Mouse (Mus musculus) limb, embryonic 10.5 days (tissue): Measurements from ENCODE around the gene Slc7a7. TPM values are rescaled to one million over a fixed set of nuclear protein-coding genes. Genes with fewer than 3 reads are reported as not detected.
A peak's percentile ranks its signal among the peaks of the same experiment; 100 is the strongest.

Experiments
- DNase-seq: peaks from one replicate; pipeline ENCODE4 v3.0.0-alpha.2; 2017; ENCODE audit warnings: low spot score
- H3K27ac ChIP-seq: fragments of 300-500 bp; sonication (generic); 2 replicates; pipeline ENCODE4 v1.5.1; 2016; ENCODE audit warnings: mild to moderate bottlenecking
- H3K27me3 ChIP-seq: fragments of 300-500 bp; sonication (generic); 2 replicates; pipeline ENCODE4 v1.6.1; 2016; ENCODE audit warnings: low read depth, mild to moderate bottlenecking; ENCODE audit not compliant: poor library complexity, severe bottlenecking
- H3K36me3 ChIP-seq: fragments of 300-500 bp; sonication (generic); 2 replicates; pipeline ENCODE4 v1.6.1; 2016; ENCODE audit warnings: mild to moderate bottlenecking, moderate library complexity
- H3K4me1 ChIP-seq: fragments of 300-500 bp; sonication (generic); 2 replicates; pipeline ENCODE4 v1.6.1; 2016
- H3K4me3 ChIP-seq: fragments of 300-500 bp; sonication (generic); 2 replicates; pipeline ENCODE4 v1.5.1; 2016; ENCODE audit warnings: mild to moderate bottlenecking, moderate library complexity
- H3K9me3 ChIP-seq: fragments of 300-500 bp; sonication (generic); replicated peaks from 2 replicates; pipeline ENCODE4 v1.6.1; 2016; ENCODE audit warnings: mild to moderate bottlenecking
- WGBS: fragments of 180-500 bp; shearing (Covaris S2); methylation state at CpG from one replicate; pipeline ENCODE4 v1.1.7; 2016; 5-methylcytosine and 5-hydroxymethylcytosine counted together
- polyA plus RNA-seq: library from polyadenylated mRNA; unstranded; fragments of >200 nt; fragmentation: Nextera tagmentation; extraction: Ambion mirVana; gene quantifications from 2 replicates; pipeline ENCODE4 v1.2.1, GENCODE M21; 2016

Gene Slc7a7
- polyA plus RNA-seq, 1 experiment from 2014 or later: 3.1 TPM

DNA sequence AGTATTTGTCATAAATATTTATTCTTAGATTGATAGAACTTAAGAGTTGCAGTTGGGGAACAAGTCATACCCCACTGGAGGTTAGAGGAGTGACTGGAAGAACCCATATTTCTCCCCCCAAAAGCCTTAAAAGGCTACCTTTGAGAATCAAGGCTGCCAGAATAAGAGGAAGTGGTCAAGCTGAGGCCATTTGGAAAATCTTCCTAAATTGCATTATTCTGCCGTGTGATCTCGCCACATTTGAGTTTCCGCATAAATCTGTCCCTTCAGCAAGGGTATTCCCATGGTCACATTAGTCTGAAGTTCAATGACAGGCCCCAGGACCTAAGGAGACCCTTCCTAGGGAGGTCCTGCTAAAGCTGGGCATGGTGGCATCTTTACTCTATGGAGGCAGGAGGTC, 25.0 kb upstream of the Slc7a7 start:
- H3K4me3 ChIP-seq: no peak overlapping the region
- H3K27me3 ChIP-seq: no peaks in the 10 kb centered on the region
- H3K9me3 ChIP-seq: no peaks in the 10 kb centered on the region
- H3K36me3 ChIP-seq: peaks cover 43% of the 10 kb centered on the region
- H3K27ac ChIP-seq: peak overlapping the region; percentile 82
- WGBS: 94% methylated on average over 3 of the region's 3 CpGs
- H3K4me1 ChIP-seq: peaks cover 30% of the 10 kb centered on the region
- no peak for DNase-seq

DNA sequence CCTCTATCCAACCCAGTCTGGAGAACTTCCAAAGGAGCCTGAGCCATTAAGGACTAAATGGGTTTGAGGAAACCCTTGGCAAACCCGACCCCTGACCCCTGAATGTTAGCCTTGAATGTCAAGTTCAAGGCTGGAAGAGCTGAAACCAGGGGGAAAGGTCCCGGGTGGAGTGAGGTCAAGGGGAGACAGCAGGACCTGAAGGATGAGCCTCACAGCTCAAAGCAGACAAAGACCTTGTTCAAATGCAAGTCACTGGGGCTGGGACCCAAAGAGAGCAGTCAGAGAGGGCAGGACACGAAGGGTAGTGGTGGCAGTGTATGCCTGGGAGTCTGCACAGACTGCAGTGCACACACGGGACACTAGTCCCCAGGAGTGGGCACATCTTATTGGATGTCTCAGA, 23.8 kb upstream of the Slc7a7 start:
- no peak for DNase-seq
- Histone ChIP-seq H3K4me1 (peaks cover 30% of the 10 kb centered on the region), H3K27me3 (no peaks in the 10 kb centered on the region), H3K27ac (no peak overlapping the region), H3K9me3 (no peaks in the 10 kb centered on the region), H3K4me3 (no peak overlapping the region), H3K36me3 (peaks cover 55% of the 10 kb centered on the region)
- WGBS: 88% methylated on average over 4 of the region's 4 CpGs

DNA sequence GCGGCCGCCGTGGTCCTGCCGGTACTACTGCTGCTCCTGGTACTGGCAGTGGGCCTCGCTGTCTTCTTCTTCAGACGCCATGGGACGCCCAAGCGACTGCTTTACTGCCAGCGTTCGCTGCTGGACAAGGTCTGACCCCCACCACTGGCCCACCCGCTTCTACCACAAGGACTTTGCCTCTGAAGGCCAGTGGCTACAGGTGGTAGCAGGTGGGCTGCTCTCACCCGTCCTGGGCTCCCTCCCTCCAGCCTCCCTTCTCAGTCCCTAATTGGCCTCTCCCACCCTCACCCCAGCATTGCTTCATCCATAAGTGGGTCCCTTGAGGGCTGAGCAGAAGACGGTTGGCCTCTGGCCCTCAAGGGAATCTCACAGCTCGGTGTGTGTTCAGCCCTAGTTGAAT, 23.0 kb upstream of the Slc7a7 start:
- no peaks in the 10 kb centered on the region for H3K27me3 ChIP-seq
- peaks cover 64% of the 10 kb centered on the region for H3K36me3 ChIP-seq
- peaks cover 30% of the 10 kb centered on the region for H3K4me1 ChIP-seq
- no peak overlapping the region for H3K27ac ChIP-seq
- no peak for DNase-seq
- no peak overlapping the region for H3K4me3 ChIP-seq
- H3K9me3 ChIP-seq: no peaks in the 10 kb centered on the region
- WGBS: 94% methylated on average over 14 of the region's 14 CpGs

DNA sequence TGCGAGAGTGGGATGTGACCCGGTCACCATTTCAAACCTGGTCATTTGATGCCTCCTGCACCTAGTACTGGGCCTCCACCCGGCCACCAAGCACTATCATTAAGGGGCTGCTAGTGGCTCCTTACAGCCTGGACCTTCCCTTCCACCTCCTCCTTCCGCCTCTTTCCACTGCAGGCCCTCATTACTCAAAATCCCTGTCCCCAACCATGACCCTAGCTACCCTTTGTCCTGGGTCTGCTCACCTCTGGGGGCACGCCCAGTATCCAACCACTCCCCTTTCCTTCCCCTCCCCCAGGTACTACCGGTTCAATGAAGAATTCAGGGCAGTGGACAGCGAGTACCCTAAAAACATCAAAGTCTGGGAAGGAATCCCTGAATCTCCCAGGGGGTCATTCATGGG, 22.0 kb upstream of the Slc7a7 start:
- Histone ChIP-seq H3K9me3 (no peaks in the 10 kb centered on the region), H3K4me3 (no peak overlapping the region), H3K36me3 (peaks cover 73% of the 10 kb centered on the region), H3K4me1 (peaks cover 37% of the 10 kb centered on the region), H3K27ac (no peak overlapping the region), H3K27me3 (no peaks in the 10 kb centered on the region)
- WGBS: 68% methylated on average over 7 of the region's 7 CpGs
- DNase-seq: no peak

DNA sequence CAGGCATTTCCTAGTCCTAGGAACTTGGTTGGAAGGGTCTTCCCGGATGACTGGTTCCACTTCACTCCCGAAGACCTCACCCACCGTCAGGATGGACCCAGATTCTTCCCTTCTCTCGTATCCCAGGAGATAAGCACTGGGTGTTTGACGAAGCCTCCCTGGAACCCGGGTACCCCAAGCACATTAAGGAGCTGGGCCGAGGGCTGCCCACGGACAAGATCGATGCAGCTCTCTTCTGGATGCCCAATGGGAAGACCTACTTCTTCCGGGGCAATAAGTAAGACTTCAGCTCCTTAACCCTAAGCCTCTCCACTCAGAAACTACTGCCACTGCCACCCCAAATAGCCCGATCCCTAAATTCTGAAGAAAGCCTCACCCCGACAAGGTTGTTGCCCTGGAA, 21.6 kb upstream of the Slc7a7 start:
- 93% methylated on average over 12 of the region's 12 CpGs for WGBS

DNA sequence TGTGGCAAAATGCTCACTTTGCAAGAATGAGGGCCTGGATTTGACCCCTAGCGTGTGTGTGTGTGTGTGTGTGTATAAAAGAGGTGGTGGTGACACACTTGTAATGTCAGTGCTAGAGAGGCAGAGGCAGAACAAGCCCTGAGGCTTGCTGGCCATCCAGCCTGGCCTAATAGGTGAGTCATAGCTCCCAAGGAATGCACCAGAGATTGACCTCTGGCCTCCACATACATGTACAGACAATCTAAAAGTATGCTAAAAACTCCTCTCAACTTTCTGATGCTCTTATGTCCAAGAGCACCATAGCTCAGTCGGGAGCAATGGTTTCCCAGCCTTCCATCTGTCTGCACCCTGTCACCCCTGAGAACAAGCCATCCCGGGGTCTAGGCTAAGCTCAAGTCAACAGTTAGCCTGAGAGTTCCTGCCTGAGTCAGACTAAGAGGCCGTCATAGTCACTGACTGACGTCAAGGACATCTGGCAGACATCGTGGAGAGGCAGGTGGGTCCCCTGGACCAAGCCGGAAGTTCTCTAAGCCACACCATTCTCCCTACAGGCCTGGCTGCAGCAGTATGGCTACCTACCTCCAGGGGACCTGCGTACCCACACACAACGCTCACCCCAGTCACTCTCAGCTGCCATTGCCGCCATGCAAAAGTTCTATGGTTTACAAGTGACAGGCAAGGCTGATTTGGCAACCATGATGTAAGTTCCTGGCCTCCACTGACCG, 17.8 kb upstream of the Slc7a7 start:
- WGBS: 90% methylated on average over 11 of the region's 11 CpGs
- no peak overlapping the region for H3K27ac ChIP-seq
- no peaks in the 10 kb centered on the region for H3K9me3 ChIP-seq
- H3K4me1 ChIP-seq: peaks cover 44% of the 10 kb centered on the region
- H3K27me3 ChIP-seq: no peaks in the 10 kb centered on the region
- no peak overlapping the region for H3K4me3 ChIP-seq
- H3K36me3 ChIP-seq: peaks cover 65% of the 10 kb centered on the region
- DNase-seq: no peak

More for the DNA sequence above, 21.6 kb upstream of the Slc7a7 start:
- no peak overlapping the region for H3K4me3 ChIP-seq
- no peak overlapping the region for H3K27ac ChIP-seq
- no peak for DNase-seq
- peaks cover 77% of the 10 kb centered on the region for H3K36me3 ChIP-seq
- H3K27me3 ChIP-seq: no peaks in the 10 kb centered on the region
- peaks cover 38% of the 10 kb centered on the region for H3K4me1 ChIP-seq
- no peaks in the 10 kb centered on the region for H3K9me3 ChIP-seq

DNA sequence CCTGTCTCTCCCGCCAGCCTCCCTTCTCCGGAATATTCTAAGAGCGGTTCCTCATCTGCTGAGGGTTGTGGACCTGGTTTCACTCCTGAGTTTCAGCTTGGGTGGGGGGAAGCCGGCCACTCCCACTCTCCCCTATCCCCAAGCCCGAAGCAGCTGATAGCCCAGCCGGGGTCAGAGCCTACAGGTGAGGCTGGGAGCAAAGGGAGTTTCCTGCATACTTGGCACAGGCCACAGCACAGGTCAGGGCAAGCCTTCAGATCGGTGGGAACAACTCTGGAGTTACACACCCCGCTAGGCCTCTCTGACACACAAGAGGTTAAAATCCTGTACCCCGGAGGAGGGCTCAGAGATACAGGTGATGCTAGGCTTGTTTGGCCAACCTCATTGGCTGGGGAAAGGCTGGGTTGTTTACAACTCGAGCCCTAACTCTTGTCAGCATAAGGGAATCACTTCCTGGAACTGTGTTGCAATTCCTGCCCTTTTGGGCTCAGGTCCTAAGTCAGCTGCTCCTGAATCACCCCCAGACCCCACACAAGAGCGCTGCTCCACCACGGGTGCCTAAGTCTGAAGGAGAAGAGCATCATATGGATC, 16.5 kb upstream of the Slc7a7 start:
- Histone ChIP-seq H3K9me3 (no peaks in the 10 kb centered on the region), H3K4me1 (peaks cover 55% of the 10 kb centered on the region), H3K27ac (peak overlapping the region; percentile 96; the same call in 1 of the 2 replicates), H3K27me3 (no peaks in the 10 kb centered on the region), H3K4me3 (peak overlapping the region; percentile 84), H3K36me3 (peaks cover 63% of the 10 kb centered on the region)
- WGBS: 66% methylated on average over 12 of the region's 12 CpGs
- DNase-seq: no peak

DNA sequence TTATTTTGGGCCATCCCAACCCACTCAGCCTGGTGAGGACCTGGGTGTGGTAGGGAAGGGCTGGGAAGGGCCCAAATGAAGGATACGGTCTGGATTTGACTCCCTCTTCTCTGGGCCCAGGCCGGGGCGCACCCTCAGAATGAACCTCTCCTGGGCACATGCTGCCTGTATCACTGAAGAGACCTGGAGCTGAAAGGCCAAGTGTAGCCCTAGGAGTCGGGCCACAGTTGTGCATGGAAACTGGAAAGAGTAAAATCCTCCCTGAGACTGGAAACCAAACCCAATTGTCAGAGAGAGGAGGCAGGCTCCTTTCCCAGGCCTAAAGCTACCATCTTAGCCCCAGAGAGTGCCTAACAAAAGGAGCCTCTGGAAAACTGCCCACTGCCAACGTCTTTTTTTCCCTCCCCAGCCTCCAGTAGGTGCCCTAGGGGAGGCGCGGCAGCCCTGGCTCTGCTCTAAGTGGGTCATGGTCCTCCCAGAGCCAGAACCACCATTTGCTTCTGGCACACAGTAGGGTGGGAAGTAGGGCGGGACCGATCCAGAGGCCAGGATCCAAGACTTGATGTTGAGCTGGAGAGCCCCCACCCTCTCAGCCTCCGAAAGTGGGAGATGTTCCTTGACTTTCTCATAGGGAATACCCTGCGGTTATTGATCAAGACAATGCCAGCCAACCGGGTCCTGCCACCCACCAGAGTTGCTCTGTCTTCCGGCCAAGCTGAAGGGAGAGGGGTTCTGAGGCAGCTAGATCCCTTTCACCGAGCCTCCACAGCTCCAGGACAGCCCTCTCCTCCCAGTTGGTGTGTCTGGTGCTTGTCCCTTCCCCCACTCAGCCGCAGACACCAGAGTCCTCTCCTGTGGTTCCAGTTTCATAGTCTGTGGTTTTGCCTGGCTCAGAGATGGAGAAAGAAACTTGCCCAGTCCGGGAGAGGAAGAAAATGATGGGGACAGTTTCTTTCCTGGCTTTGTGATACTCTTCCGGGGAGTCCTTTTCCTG, 15.6 kb upstream of the Slc7a7 start:
- peak; percentile 55 for DNase-seq
- H3K36me3 ChIP-seq: peaks cover 62% of the 10 kb centered on the region
- H3K4me3 ChIP-seq: peak overlapping the region; percentile 84
- H3K27me3 ChIP-seq: no peaks in the 10 kb centered on the region
- WGBS: 41% methylated on average over 17 of the region's 17 CpGs
- H3K4me1 ChIP-seq: peaks cover 58% of the 10 kb centered on the region
- H3K9me3 ChIP-seq: no peaks in the 10 kb centered on the region
- peak overlapping the region; percentile 96 for H3K27ac ChIP-seq

DNA sequence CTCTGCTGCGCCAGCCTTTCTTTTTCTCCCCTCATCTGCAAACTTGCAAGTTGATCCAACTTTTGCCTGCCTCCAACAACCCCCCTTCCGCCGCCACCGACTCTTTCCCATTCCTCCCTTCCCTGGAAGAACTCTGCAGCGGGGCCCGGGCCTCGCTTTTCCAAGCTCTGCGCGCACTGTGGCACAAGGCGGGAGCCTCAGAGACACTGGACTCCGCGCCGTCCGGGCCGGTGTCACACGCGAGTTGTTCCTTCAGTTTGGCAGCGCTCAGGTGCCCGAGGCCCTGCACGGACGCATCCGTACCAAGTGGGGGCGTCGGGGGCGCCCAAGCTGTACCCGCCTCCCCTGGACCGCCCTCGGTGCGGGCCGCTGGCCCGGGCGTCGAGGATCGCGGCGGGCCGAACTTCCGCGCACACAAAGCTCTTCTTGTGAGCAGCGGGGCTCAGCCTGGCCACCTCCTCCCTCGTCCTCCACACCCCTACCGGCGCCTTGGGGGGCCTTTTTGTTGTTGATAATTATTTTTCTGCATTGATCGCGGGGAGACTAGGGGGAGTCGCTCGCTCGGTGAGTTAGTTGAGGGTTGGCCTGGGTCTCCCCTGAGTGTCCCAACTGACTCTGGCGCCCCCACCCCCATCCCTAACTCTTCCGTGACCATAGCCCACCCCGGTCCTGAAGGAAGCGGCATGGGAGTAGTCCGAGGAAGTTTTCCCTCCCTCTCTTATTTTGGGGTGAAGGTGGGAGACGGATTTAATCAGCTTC, 14.7 kb upstream of the Slc7a7 start:
- Histone ChIP-seq H3K36me3 (peaks cover 55% of the 10 kb centered on the region), H3K27me3 (no peaks in the 10 kb centered on the region), H3K4me3 (peak overlapping the region; percentile 84), H3K9me3 (no peaks in the 10 kb centered on the region), H3K27ac (peak overlapping the region; percentile 96), H3K4me1 (peaks cover 66% of the 10 kb centered on the region)
- WGBS: 4% methylated on average over 54 of the region's 54 CpGs
- DNase-seq: peak; percentile 77

DNA sequence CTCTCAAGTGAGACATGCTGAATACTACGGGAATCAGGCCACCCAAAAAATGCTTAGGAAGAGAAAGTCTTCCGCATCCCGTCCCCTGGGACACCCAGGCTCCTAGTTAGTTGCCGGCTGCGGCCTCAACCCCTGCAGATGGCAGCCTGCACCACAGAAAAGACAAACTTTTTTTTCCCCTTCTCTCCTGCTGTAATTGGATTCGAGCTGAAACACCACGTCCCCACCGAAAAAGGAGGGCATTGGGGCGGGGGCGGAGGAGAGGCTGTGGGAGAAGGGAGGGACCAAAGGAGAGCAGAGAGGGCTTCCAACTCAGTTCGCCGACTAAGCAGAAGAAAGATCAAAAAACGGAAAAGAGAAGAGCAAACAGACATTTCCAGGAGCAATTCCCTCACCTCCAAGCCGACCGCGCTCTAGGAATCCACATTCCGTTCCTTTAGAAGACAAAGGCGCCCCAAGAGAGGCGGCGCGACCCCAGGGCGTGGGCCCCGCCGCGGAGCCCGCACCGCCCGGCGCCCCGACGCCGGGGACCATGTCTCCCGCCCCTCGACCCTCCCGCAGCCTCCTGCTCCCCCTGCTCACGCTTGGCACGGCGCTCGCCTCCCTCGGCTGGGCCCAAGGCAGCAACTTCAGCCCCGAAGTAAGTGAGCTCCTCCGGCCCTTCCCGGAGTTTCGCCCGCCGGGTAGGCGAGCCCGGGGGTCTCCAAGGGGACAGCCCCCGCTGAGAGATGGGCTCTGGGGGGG, 13.9 kb upstream of the Slc7a7 start, which contains the start of gene Mmp14:
TSS of gene Mmp14 (plus strand) at position 279 of the 744 bp plus-strand sequence.
- WGBS: under 1% methylated on average over 49 of the region's 49 CpGs
- Histone ChIP-seq H3K27me3 (no peaks in the 10 kb centered on the region), H3K4me3 (peak within 1 kb of the TSS; percentile 84), H3K9me3 (no peaks in the 10 kb centered on the region), H3K4me1 (peaks cover 67% of the 10 kb centered on the region), H3K27ac (peak within 1 kb of the TSS; percentile 96), H3K36me3 (peaks cover 47% of the 10 kb centered on the region)
- peak; percentile 82 for DNase-seq

DNA sequence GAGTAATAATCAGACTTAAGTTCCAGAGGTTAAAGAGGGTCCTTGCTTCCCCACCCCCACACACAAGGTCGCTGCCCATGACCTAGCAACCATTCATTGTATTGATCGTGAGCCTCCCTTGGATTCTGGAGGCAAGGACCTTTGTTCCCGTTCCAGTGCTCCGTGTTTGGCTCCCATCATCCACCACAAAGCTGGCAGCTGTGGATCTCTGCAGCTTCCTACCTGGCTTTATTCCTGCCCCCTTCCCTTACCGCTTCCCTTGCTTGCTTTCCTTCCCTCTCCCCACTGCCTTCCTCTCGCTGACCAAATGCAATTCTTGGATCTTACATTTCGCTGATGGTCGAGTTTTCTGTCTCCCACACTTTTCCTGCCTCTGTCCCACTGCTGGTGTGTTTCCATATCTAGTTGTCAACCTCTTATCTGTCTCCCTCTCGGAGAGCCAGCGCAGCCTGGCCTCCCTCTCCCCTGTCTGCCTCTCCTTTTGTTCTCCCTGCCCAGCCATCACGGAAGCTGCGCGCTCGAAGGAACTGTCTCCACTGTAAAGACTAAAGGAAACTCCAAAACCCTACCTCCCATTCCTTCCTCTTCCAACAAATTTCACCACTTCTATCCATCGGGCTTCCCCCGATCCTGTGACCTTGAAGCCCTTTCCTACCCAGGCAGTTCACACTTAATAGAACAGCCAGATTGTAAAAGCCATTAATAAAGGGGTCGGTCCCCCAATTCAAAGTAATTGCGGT, 13.0 kb upstream of the Slc7a7 start:
- peak; percentile 64 for DNase-seq
- H3K4me1 ChIP-seq: peaks cover 67% of the 10 kb centered on the region
- 5% methylated on average over 18 of the region's 18 CpGs for WGBS

More for the DNA sequence above, 13.0 kb upstream of the Slc7a7 start:
- peak overlapping the region; percentile 84 for H3K4me3 ChIP-seq
- no peaks in the 10 kb centered on the region for H3K27me3 ChIP-seq
- H3K9me3 ChIP-seq: no peaks in the 10 kb centered on the region
- H3K36me3 ChIP-seq: peaks cover 38% of the 10 kb centered on the region
- peak overlapping the region; percentile 96 for H3K27ac ChIP-seq
